Mouse (Mus musculus): ENCODE measurements around the gene Smarce1.
"Not testable (repeated sequence)": the region's sequence is repeated elsewhere in the genome, so short reads cannot be mapped to it uniquely, and the experiment has no call there.

Gene Smarce1
- long read RNA-seq, experiment 1, transcript Smarce1-201 (11 exons, 2,919 nt), result major isoform, 16 of 24 reads
- long read RNA-seq, experiment 1, partial matches to known transcripts, result 6 of 24 reads
- long read RNA-seq, experiment 1, other reads (novel, unspliced or antisense), result 2 of 24 reads
- long read RNA-seq, experiment 2, transcript Smarce1-201 (11 exons, 2,919 nt), result major isoform, 21 of 39 reads
- long read RNA-seq, experiment 2, partial matches to known transcripts, result 10 of 39 reads
- long read RNA-seq, experiment 2, other reads (novel, unspliced or antisense), result 8 of 39 reads

GRCm38 (mm10) chr11:99230261-99231048 lies at the start of gene Smarce1:
TSS of gene Smarce1 (minus strand) at chr11:99231017.
- intact Hi-C loops (cut with DNase I), result no loop called here

GRCm38 (mm10) chr11:99279986-99280385 lies 49.2 kb upstream of the Smarce1 start:
- intact Hi-C loops (cut with DNase I), result no loop called here

- intact Hi-C loops (cut with DNase I), result no loop called here
Measured at GRCm38 (mm10) chr11:99276786-99277185, 46.0 kb upstream of the Smarce1 start.

- intact Hi-C loops (cut with DNase I), result no loop called here
Measured at GRCm38 (mm10) chr11:99275624-99276023, 44.8 kb upstream of the Smarce1 start.

- intact Hi-C loops (cut with DNase I), result no loop called here
Measured at GRCm38 (mm10) chr11:99272721-99273120, 41.9 kb upstream of the Smarce1 start.

- intact Hi-C loops (cut with DNase I), result no loop called here
Measured at GRCm38 (mm10) chr11:99269192-99269591, 38.4 kb upstream of the Smarce1 start.

- intact Hi-C loops (cut with DNase I), result no loop called here
Measured at GRCm38 (mm10) chr11:99265796-99266195, 35.0 kb upstream of the Smarce1 start.

- intact Hi-C loops (cut with DNase I), result no loop called here
Measured at GRCm38 (mm10) chr11:99265220-99265619, 34.4 kb upstream of the Smarce1 start.

GRCm38 (mm10) chr11:99256213-99256612 lies 25.4 kb upstream of the Smarce1 start:
- intact Hi-C loops (cut with DNase I), result no loop called here

GRCm38 (mm10) chr11:99255316-99255715 lies 24.5 kb upstream of the Smarce1 start:
- intact Hi-C loops (cut with DNase I), result no loop called here

GRCm38 (mm10) chr11:99253893-99254292 lies 23.1 kb upstream of the Smarce1 start:
- intact Hi-C loops (cut with DNase I), result no loop called here

GRCm38 (mm10) chr11:99252671-99253070 lies 21.9 kb upstream of the Smarce1 start:
- intact Hi-C loops (cut with DNase I), result no loop called here

GRCm38 (mm10) chr11:99250666-99251065 lies 19.8 kb upstream of the Smarce1 start:
- intact Hi-C loops (cut with DNase I), result no loop called here

GRCm38 (mm10) chr11:99250241-99250640 lies 19.4 kb upstream of the Smarce1 start:
- intact Hi-C loops (cut with DNase I), result no loop called here

GRCm38 (mm10) chr11:99249115-99249514 lies 18.3 kb upstream of the Smarce1 start:
- intact Hi-C loops (cut with DNase I), result loop anchor here (2.0 kb wide), 1 partner anchor 46 kb away; no protein-coding TSS in a partner anchor

- intact Hi-C loops (cut with DNase I), result loop anchor here (2.0 kb wide), 1 partner anchor 47 kb away; no protein-coding TSS in a partner anchor
Measured at GRCm38 (mm10) chr11:99247916-99248315, 17.1 kb upstream of the Smarce1 start.

- intact Hi-C loops (cut with DNase I), result not testable (repeated sequence)
Measured at GRCm38 (mm10) chr11:99244519-99244918, 13.7 kb upstream of the Smarce1 start.

- intact Hi-C loops (cut with DNase I), result no loop called here
Measured at GRCm38 (mm10) chr11:99243820-99244374, 13.1 kb upstream of the Smarce1 start, which contains the start of gene Krt222. TSS of gene Krt222 (minus strand) at chr11:99244085.

GRCm38 (mm10) chr11:99243200-99243819 lies 12.5 kb upstream of the Smarce1 start:
- intact Hi-C loops (cut with DNase I), result no loop called here

GRCm38 (mm10) chr11:99242056-99242455 lies 11.2 kb upstream of the Smarce1 start:
- intact Hi-C loops (cut with DNase I), result no loop called here

- intact Hi-C loops (cut with DNase I), result no loop called here
Measured at GRCm38 (mm10) chr11:99238468-99238867, 7.7 kb upstream of the Smarce1 start.
